Mouse (Mus musculus) testis, adult 2 months (tissue): ENCODE measurements around the gene Tcte3.

Source experiments
- CTCF ChIP-seq: fragments of 200-500 bp; IDR thresholded peaks from 2 replicates; pipeline ENCODE4 v1.5.1; 2012; ENCODE audit warnings: low read depth, mild to moderate bottlenecking, inconsistent platforms, low read length, moderate library complexity; ENCODE audit not compliant: control insufficient read depth, insufficient read depth, insufficient replicate concordance
- POLR2A ChIP-seq: fragments of 200-500 bp; IDR thresholded peaks from 2 replicates; pipeline ENCODE4 v1.6.1; 2012; ENCODE audit warnings: low read depth, mild to moderate bottlenecking, inconsistent platforms, low read length, moderate library complexity; ENCODE audit not compliant: control insufficient read depth

DNA sequence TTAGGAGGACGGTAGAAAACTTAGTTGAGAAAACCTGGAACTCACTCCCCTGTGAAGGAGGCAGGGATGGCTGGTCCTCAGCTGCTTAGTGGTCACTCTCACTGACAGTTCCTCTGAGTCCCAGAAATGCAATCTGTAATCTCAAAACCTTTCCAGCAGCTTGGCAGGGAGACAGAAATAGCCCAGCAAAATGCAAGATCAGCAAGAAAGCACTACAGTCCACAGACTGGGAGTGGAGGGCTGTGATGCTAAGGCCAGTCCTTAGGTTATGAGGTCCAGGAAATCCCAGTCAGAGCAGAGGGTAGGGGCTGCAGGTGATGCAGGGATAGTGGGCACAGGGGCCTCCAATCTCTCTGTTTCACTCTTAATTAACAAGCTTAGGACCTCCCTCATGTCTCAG is 25.6 kb upstream of the Tcte3 start:
- TF ChIP-seq CTCF (no peak), POLR2A (no peak)
